Mouse (Mus musculus) monocyte, adult 59 days (primary cell): ENCODE results near the gene Pcdh11x. TPM values are rescaled to one million over a fixed set of nuclear protein-coding genes. Genes with fewer than 3 reads are reported as not detected.

Experiments
- total RNA-seq, 2 experiments: library from RNA; stranded (reverse); gene quantifications; one replicate each; pipeline ENCODE4 v1.2.4; 2023

Pcdh11x gene
- total RNA-seq, result not detected

DNA sequence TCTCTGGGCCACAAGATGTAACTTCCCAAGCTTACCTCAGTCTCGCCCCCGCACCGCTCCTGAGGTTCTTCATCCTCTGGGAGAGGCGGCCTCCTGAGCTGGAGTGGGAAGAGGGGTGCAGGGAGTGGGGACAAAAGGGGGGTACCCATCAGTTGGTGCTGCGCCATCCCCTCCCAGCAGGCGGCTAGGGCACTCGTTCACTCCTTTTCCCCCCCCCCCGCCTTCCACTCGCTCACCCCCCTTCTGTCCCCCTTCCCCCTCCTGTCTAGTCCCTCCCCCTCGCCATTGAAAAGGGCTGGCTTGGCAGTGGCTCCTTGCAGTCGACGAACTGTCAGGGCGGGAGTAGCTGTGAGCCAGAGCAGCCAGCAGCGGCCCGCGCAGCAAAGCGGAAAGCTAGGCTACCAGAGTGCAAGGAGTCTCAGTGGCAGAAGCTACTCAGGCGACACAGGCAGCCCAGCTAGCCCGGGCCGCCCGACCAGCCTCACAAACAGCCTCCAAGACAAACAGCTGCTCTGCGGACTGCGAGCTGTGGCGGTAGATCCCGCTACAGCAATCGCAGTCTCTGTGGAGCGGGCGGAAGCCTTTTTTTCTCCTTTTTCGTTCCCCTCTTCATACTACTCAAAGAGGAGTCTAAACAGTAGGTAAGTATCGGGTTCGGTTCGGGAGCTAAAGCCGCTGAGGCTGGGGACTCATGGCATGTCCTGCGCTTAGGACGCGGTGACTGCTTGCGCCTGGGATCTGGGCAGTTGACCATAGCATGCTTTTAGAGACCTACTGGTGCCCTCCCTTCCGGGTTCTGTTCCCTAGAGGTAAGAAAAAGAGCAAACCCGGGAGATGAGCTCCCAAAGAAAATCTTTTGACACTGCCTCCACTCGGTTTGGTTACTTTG lies at the start of gene Pcdh11x:
Gene Pcdh11x, plus strand, starts transcription at position 249 of the 889 bp plus-strand sequence.

DNA sequence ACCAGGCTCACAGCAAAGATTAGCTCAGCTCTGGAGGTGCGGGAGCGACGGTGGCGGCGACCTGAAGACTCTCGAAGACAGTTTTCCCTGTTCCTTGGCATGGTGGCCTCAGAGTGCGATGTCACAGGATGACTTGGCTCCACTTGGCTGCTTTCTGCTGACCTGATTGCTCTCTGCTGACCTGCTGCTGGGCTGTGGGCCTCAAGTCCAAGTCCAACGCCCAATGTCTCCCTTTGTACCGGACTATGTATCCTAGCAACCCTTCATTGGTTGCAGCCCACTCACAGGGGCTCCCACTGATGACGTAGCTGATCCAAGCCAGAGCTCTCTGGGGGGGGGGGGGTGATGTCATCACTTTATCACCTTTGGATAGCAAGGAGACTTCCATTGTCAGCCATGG lies 22.9 kb downstream of the Pcdh11x start, which contains the start of gene H2afb3:
Gene H2afb3, minus strand, starts transcription at position 101 of the 400 bp plus-strand sequence.

Other genes starting within 250 kb of the Pcdh11x start
- gene H2afb3, start 22.8 kb downstream of the Pcdh11x start, total RNA-seq, result not detected